In genomic region chr3:96559398-96559910, GRCm38 (mm10) we compare ENCODE assay signal across 8 mouse cellular contexts. TPM values are rescaled to one million over a fixed set of nuclear protein-coding genes. Genes with fewer than 3 reads are reported as not detected.
DNase-seq lines count a peak whose midpoint lies in the region; ATAC-seq and TF ChIP-seq lines count a peak whose summit lies in the region.

No protein-coding gene starts in this region.

- H3K4me2 ChIP-seq in heart, embryonic 14.5 days (ENCODE audit: low read length), result peak overlapping the region; percentile 85
- H3K4me2 ChIP-seq in liver, embryonic 14.5 days (ENCODE audit: low read depth), result peak overlapping the region; percentile 99
- H3K4me2 ChIP-seq in stomach, postnatal 0 days (replicated peaks; ENCODE audit: low read depth), result peak overlapping the region; percentile 78

- H3K4me1 ChIP-seq in ES-Bruce4 (ENCODE audit: control insufficient read depth, insufficient read depth, low read length), result no peaks in the 10 kb centered on the region
- H3K4me1 ChIP-seq in heart, embryonic 14.5 days (ENCODE audit: control insufficient read depth in 2 of 2, insufficient read depth in 2 of 2, low read length in 2 of 2), result peaks cover 20 to 40% of the 10 kb centered on the region in 2 experiments
- peaks cover 15 to 22% of the 10 kb centered on the region in 2 experiments for H3K4me1 ChIP-seq in liver, embryonic 14.5 days (replicated peaks; ENCODE audit: control insufficient read depth in 2 of 2, insufficient read depth in 2 of 2, low read length in 1 of 2)
- 0 out of 2 replicates have a peak, but pooled peaks cover 3% of the 10 kb centered on the region for H3K4me1 ChIP-seq in stomach, postnatal 0 days (replicated peaks; ENCODE audit: control insufficient read depth, insufficient read depth)

- peak overlapping the region; percentile 74 for H3K27ac ChIP-seq in ES-Bruce4 (ENCODE audit: insufficient read depth, low read length)
- H3K27ac ChIP-seq in heart, embryonic 14.5 days (replicated peaks in 1 of 2; ENCODE audit: control insufficient read depth in 1 of 2, insufficient read depth in 1 of 2, low read depth in 2 of 2, low read length in 2 of 2), result peak overlapping the region; percentile 96 to 98
- peak overlapping the region; percentile 21; the same call in 1 of the 2 replicates for H3K27ac ChIP-seq in liver, embryonic 14.5 days
- H3K27ac ChIP-seq in stomach, postnatal 0 days (replicated peaks), result peak overlapping the region; percentile 99

- H3K9me3 ChIP-seq in ES-Bruce4 (replicated peaks; ENCODE audit: control insufficient read depth, insufficient read depth, low read length, poor library complexity, severe bottlenecking), result no peaks in the 10 kb centered on the region
- no peaks in the 10 kb centered on the region for H3K9me3 ChIP-seq in heart, embryonic 14.5 days (ENCODE audit: control insufficient read depth, low read length)
- H3K9me3 ChIP-seq in liver, embryonic 14.5 days (ENCODE audit: control insufficient read depth, low read length), result no peaks in the 10 kb centered on the region
- no peaks in the 10 kb centered on the region for H3K9me3 ChIP-seq in stomach, postnatal 0 days (ENCODE audit: control insufficient read depth, low read length)

- no peak for TF ChIP-seq CTCF in ES-Bruce4 (IDR thresholded peaks at IDR 0.05; ENCODE audit: low read depth, low read length)
- no peak for TF ChIP-seq CTCF in liver, embryonic 14.5 days (IDR thresholded peaks at IDR 0.05; ENCODE audit: low read depth)
- TF ChIP-seq CTCF in stomach, postnatal 0 days (IDR thresholded peaks at IDR 0.05; ENCODE audit: low read depth), result no peak

- peak overlapping the region; percentile 93 for H3K9ac ChIP-seq in ES-Bruce4 (ENCODE audit: low read depth, poor library complexity, severe bottlenecking)
- peak overlapping the region; percentile 98 for H3K9ac ChIP-seq in heart, embryonic 14.5 days (ENCODE audit: low read length)
- peak overlapping the region; percentile 97 for H3K9ac ChIP-seq in liver, embryonic 14.5 days (replicated peaks)
- peak overlapping the region; percentile 100 for H3K9ac ChIP-seq in stomach, postnatal 0 days (ENCODE audit: low read length)

- peak; percentile 18 for TF ChIP-seq POLR2A in ES-Bruce4 (IDR thresholded peaks at IDR 0.05; ENCODE audit: insufficient read depth, low read length)

- TF ChIP-seq EP300 in ES-Bruce4 (IDR thresholded peaks at IDR 0.05; ENCODE audit: insufficient read depth, low read depth, low read length), result no peak
- TF ChIP-seq EP300 in liver, embryonic 14.5 days (IDR thresholded peaks at IDR 0.05; ENCODE audit: low read depth), result no peak
- TF ChIP-seq EP300 in stomach, postnatal 0 days (optimal IDR thresholded peaks at IDR 0.05), result no peak

- no peaks in the 10 kb centered on the region for H3K27me3 ChIP-seq in ES-Bruce4 (ENCODE audit: control insufficient read depth, insufficient read depth, low read length, poor library complexity, severe bottlenecking)
- H3K27me3 ChIP-seq in heart, embryonic 14.5 days (ENCODE audit: control insufficient read depth, insufficient read depth, low read length), result no peaks in the 10 kb centered on the region
- no peaks in the 10 kb centered on the region for H3K27me3 ChIP-seq in liver, embryonic 14.5 days (ENCODE audit: control insufficient read depth, insufficient read depth, low read length)
- H3K27me3 ChIP-seq in stomach, postnatal 0 days (ENCODE audit: control insufficient read depth, insufficient read depth, low read length), result no peaks in the 10 kb centered on the region

- no peak for ATAC-seq in CD4-positive, CD25-positive, alpha-beta regulatory T cell, adult 4 months
- ATAC-seq in heart, embryonic 14.5 days (ENCODE audit: insufficient number of reproducible peaks, insufficient read depth, low FRiP score, low read depth), result no peak
- no peak for ATAC-seq in liver, embryonic 14.5 days (ENCODE audit: insufficient read depth)
- ATAC-seq in stomach, postnatal 0 days (ENCODE audit: low FRiP score, low TSS enrichment), result no peak
- no peak for ATAC-seq in cerebellum, adult (ENCODE audit: insufficient number of reproducible peaks, low FRiP score, low TSS enrichment)

- peaks cover 32% of the 10 kb centered on the region for H3K36me3 ChIP-seq in ES-Bruce4 (ENCODE audit: control insufficient read depth, insufficient read depth, low read length, poor library complexity, severe bottlenecking)
- peaks cover 33% of the 10 kb centered on the region for H3K36me3 ChIP-seq in heart, embryonic 14.5 days (ENCODE audit: control insufficient read depth, insufficient read depth, low read length)
- peaks cover 15% of the 10 kb centered on the region for H3K36me3 ChIP-seq in liver, embryonic 14.5 days (replicated peaks; ENCODE audit: control insufficient read depth, insufficient read depth, low read depth)
- peaks cover 23% of the 10 kb centered on the region for H3K36me3 ChIP-seq in stomach, postnatal 0 days (ENCODE audit: control insufficient read depth, insufficient read depth, low read length)

- 15% methylated on average over 12 of the region's 12 CpGs for WGBS in heart, embryonic 14.5 days
- WGBS in liver, embryonic 14.5 days (ENCODE audit: insufficient replicate concordance), result 12% methylated on average over 12 of the region's 12 CpGs
- 29% methylated on average over 12 of the region's 12 CpGs for WGBS in stomach, postnatal 0 days

- DNase-seq in CD4-positive, CD25-positive, alpha-beta regulatory T cell, adult 2 months (ENCODE audit: low read depth, low spot score), result peak; percentile 40
- no peak for DNase-seq in liver, embryonic 14.5 days (ENCODE audit: low read depth in 3 of 3, low spot score in 3 of 3)
- DNase-seq in stomach, postnatal 0 days (ENCODE audit: low spot score), result peak; percentile 46
- DNase-seq in ovary, adult 18-20 months (ENCODE audit: low spot score), result no peak

- peak overlapping the region; percentile 99 for H3K4me3 ChIP-seq in ES-Bruce4 (ENCODE audit: low read depth, low read length)
- peak overlapping the region; percentile 76 to 94 for H3K4me3 ChIP-seq in heart, embryonic 14.5 days (ENCODE audit: control insufficient read depth in 1 of 2, insufficient read depth in 1 of 2, low read depth in 1 of 2, low read length in 2 of 2)
- peak overlapping the region; percentile 89 to 99 for H3K4me3 ChIP-seq in liver, embryonic 14.5 days (ENCODE audit: insufficient read depth in 1 of 2, low read depth in 2 of 2, low read length in 2 of 2)
- peak overlapping the region; percentile 93 for H3K4me3 ChIP-seq in stomach, postnatal 0 days (ENCODE audit: low read depth, low read length)

RNA-seq across cellular contexts. Expression of gene Txnip, which starts 1.7 kb away (rescaled TPM):
- polyA plus RNA-seq in CD4-positive, CD25-positive, alpha-beta regulatory T cell, adult 4 months (2017; shearing (Covaris generic)), result 100 to 1,000 TPM; 376 to 396 TPM
- 450 and 464 TPM in 2 replicates for polyA plus RNA-seq in ES-Bruce4 (2011; ENCODE audit: insufficient read depth, insufficient read length, low read depth, missing spikeins)
- 257 and 262 TPM in 2 replicates for polyA plus RNA-seq in heart, embryonic 14.5 days (2014; fragmentation: Nextera tagmentation; extraction: Ambion mirVana)
- polyA plus RNA-seq in liver, embryonic 14.5 days (2012; rRNA removed), result 33.2 and 42.8 TPM in 2 replicates
- 31.9 and 32.5 TPM in 2 replicates for polyA plus RNA-seq in liver, embryonic 14.5 days (2014; fragmentation: Nextera tagmentation; extraction: Ambion mirVana)
- 273 and 276 TPM in 2 replicates for polyA plus RNA-seq in stomach, postnatal 0 days (2015; fragmentation: Nextera tagmentation; extraction: Ambion mirVana)

RNA-seq across cellular contexts. Expression of gene Gm16253, which starts 17.3 kb away (rescaled TPM):
- 1 to 10 TPM; 1.5 to 2.0 TPM for polyA plus RNA-seq in CD4-positive, CD25-positive, alpha-beta regulatory T cell, adult 4 months (2017; shearing (Covaris generic))
- polyA plus RNA-seq in ES-Bruce4 (2011; ENCODE audit: insufficient read depth, insufficient read length, low read depth, missing spikeins), result 1.1 and 1.7 TPM in 2 replicates
- polyA plus RNA-seq in heart, embryonic 14.5 days (2014; fragmentation: Nextera tagmentation; extraction: Ambion mirVana), result 0.68 and 0.81 TPM in 2 replicates
- not detected in 2 replicates for polyA plus RNA-seq in liver, embryonic 14.5 days (2012; rRNA removed)
- not detected in 2 replicates for polyA plus RNA-seq in liver, embryonic 14.5 days (2014; fragmentation: Nextera tagmentation; extraction: Ambion mirVana)
- 0.18 and 0.46 TPM in 2 replicates for polyA plus RNA-seq in stomach, postnatal 0 days (2015; fragmentation: Nextera tagmentation; extraction: Ambion mirVana)

RNA-seq across cellular contexts. Expression of gene Hfe2, which starts 34.5 kb away (rescaled TPM):
- under 1 TPM in 1 of 2 experiments, not detected in 1; 0.22 TPM for polyA plus RNA-seq in CD4-positive, CD25-positive, alpha-beta regulatory T cell, adult 4 months (2017; shearing (Covaris generic))
- polyA plus RNA-seq in ES-Bruce4 (2011; ENCODE audit: insufficient read depth, insufficient read length, low read depth, missing spikeins), result 0.88 and 1.2 TPM in 2 replicates
- 10.8 and 11.7 TPM in 2 replicates for polyA plus RNA-seq in heart, embryonic 14.5 days (2014; fragmentation: Nextera tagmentation; extraction: Ambion mirVana)
- polyA plus RNA-seq in liver, embryonic 14.5 days (2012; rRNA removed), result 3.8 and 4.5 TPM in 2 replicates
- 4.3 and 4.4 TPM in 2 replicates for polyA plus RNA-seq in liver, embryonic 14.5 days (2014; fragmentation: Nextera tagmentation; extraction: Ambion mirVana)
- polyA plus RNA-seq in stomach, postnatal 0 days (2015; fragmentation: Nextera tagmentation; extraction: Ambion mirVana), result 0.10 and 0.28 TPM in 2 replicates

RNA-seq across cellular contexts. Expression of gene Polr3gl, which starts 34.5 kb away (rescaled TPM):
- 10 to 100 TPM; 40.6 to 51.4 TPM for polyA plus RNA-seq in CD4-positive, CD25-positive, alpha-beta regulatory T cell, adult 4 months (2017; shearing (Covaris generic))
- 16.2 and 22.8 TPM in 2 replicates for polyA plus RNA-seq in ES-Bruce4 (2011; ENCODE audit: insufficient read depth, insufficient read length, low read depth, missing spikeins)
- 25.5 and 28.7 TPM in 2 replicates for polyA plus RNA-seq in heart, embryonic 14.5 days (2014; fragmentation: Nextera tagmentation; extraction: Ambion mirVana)
- polyA plus RNA-seq in liver, embryonic 14.5 days (2012; rRNA removed), result 6.2 and 11.8 TPM in 2 replicates
- 3.0 and 3.3 TPM in 2 replicates for polyA plus RNA-seq in liver, embryonic 14.5 days (2014; fragmentation: Nextera tagmentation; extraction: Ambion mirVana)
- 16.1 and 20.1 TPM in 2 replicates for polyA plus RNA-seq in stomach, postnatal 0 days (2015; fragmentation: Nextera tagmentation; extraction: Ambion mirVana)

RNA-seq across cellular contexts. Expression of gene Ankrd34a, which starts 37.0 kb away (rescaled TPM):
- polyA plus RNA-seq in CD4-positive, CD25-positive, alpha-beta regulatory T cell, adult 4 months (2017; shearing (Covaris generic)), result not detected
- polyA plus RNA-seq in ES-Bruce4 (2011; ENCODE audit: insufficient read depth, insufficient read length, low read depth, missing spikeins), result 0.31 and 0.43 TPM in 2 replicates
- polyA plus RNA-seq in heart, embryonic 14.5 days (2014; fragmentation: Nextera tagmentation; extraction: Ambion mirVana), result 8.4 and 8.5 TPM in 2 replicates
- 0.08 TPM in 2 replicates for polyA plus RNA-seq in liver, embryonic 14.5 days (2012; rRNA removed)
- not detected in 2 replicates for polyA plus RNA-seq in liver, embryonic 14.5 days (2014; fragmentation: Nextera tagmentation; extraction: Ambion mirVana)
- polyA plus RNA-seq in stomach, postnatal 0 days (2015; fragmentation: Nextera tagmentation; extraction: Ambion mirVana), result 1.3 TPM in 2 replicates

Comparison
In these comparisons a context has a peak if more than half of its experiments do, and no peak if none do; other contexts are left out.
1. DNase-seq: peak in CD4-positive, CD25-positive, alpha-beta regulatory T cell, adult 2 months (single experiment) and stomach, postnatal 0 days (single experiment); none in liver, embryonic 14.5 days (0 of 3) and ovary, adult 18-20 months (single experiment).
2. H3K27ac ChIP-seq: peak in every context shown above with its lines; median percentile 99 in stomach, postnatal 0 days; 97 in heart, embryonic 14.5 days; 74 in ES-Bruce4; 21 in liver, embryonic 14.5 days.
3. Peak in every context shown above with its lines, with median percentiles within 50 percentile points of each other: H3K4me3 ChIP-seq, H3K9ac ChIP-seq and H3K4me2 ChIP-seq.